Mouse (Mus musculus): Measurements from ENCODE around the gene Dnajc2.

- TF ChIP-seq CTCF (IDR thresholded peaks at IDR 0.05; ENCODE audit: extremely low read depth, insufficient read depth, insufficient read length, insufficient replicate concordance) (no peak), POLR2A (IDR thresholded peaks at IDR 0.05; ENCODE audit: low read depth, low read length) (peak; percentile 51)
Observed at GRCm38 (mm10) chr5:21785053-21785452, at the start of gene Dnajc2, which contains the start of gene Psmc2.

Measured in spleen, adult 2 months (tissue).